Mouse (Mus musculus) embryo, embryonic 10.5 days (tissue): ENCODE data around the gene Rheb.
"Not testable (repeated sequence)": the region's sequence is repeated elsewhere in the genome, so short reads cannot be mapped to it uniquely, and the experiment has no call there.

ENCODE experiments used
- DNase-seq: peaks from one replicate; pipeline ENCODE4 v3.0.0-alpha.2; 2015; ENCODE audit warnings: low spot score

The Rheb gene

DNA sequence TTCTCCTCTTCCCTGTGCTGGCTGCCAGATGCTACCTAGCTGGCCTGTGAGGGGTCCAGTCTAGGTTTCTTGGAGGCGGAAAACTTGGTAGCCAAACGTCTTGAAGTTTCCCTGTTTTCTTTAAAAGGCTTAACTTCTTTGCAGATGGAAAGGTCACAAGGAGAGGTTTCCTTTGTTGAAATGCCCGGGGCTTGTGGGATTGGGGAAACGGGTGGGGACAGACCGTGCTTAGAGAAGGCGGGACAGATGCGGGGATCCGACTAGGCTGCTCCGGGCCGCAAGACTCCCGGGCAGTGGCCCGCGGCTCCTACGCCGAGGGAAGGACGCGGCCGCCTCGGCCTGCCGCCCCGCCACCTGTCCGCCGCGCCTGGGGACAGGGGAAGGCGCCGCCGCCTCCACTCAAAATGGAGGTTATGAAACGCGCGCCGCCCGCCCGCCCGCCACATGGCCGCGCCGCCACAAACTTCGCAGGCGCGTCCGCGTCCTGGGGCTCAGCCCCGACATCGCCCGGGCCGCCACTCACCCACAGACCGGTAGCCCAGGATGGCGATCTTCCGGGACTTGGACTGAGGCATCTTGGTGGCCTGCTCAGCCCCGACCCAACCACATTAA lies 656 bp downstream of the Rheb start:
- DNase-seq, result peak; percentile 35

GRCm38 (mm10) chr5:24840975-24841431 lies 1.4 kb downstream of the Rheb start:
- no peak for DNase-seq

DNA sequence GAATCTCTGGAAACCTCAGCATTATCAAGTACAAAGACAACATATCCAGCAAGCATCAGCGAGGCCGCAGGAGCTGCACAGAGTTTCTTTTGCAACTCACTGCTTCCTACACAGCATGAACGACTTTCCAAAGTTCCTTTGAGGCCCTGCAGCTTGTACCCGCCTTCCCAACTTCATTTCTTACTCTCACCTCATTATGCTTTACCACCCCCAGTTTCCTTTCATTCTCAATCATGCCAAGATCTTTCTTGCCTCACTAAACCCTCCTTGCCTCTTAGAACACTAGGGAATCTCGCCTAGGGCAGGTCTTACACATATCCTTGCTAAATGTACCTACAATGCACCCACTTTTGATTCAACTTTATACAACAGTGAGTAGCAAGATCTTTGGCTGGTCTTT lies 7.9 kb downstream of the Rheb start:
- DNase-seq, result no peak

- no peak for DNase-seq
Observed at GRCm38 (mm10) chr5:24831912-24832311, 10.5 kb downstream of the Rheb start.

DNA sequence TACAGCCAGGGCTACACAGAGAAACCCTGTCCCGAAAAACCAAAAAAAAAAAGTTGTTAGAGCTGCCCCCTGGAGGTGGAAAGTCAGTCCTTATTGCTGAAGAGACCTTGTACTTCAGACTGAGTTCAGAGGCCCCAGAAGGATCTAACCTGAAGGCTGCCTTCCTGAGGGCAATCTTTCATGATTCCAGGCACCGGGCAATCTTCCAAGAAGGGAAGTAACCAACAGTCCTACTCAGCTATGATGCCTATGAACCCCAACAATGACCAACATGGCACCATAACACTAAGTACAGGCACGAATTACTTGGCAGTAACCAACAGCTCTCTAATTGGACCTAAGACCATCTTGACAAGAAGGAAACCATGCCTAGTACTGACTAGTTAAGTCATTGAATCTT lies 14.0 kb downstream of the Rheb start:
- no peak for DNase-seq

- no peak for DNase-seq
Observed at GRCm38 (mm10) chr5:24827173-24827572, 15.3 kb downstream of the Rheb start.

GRCm38 (mm10) chr5:24826056-24826770 lies 16.2 kb downstream of the Rheb start:
- DNase-seq, result no peak

DNA sequence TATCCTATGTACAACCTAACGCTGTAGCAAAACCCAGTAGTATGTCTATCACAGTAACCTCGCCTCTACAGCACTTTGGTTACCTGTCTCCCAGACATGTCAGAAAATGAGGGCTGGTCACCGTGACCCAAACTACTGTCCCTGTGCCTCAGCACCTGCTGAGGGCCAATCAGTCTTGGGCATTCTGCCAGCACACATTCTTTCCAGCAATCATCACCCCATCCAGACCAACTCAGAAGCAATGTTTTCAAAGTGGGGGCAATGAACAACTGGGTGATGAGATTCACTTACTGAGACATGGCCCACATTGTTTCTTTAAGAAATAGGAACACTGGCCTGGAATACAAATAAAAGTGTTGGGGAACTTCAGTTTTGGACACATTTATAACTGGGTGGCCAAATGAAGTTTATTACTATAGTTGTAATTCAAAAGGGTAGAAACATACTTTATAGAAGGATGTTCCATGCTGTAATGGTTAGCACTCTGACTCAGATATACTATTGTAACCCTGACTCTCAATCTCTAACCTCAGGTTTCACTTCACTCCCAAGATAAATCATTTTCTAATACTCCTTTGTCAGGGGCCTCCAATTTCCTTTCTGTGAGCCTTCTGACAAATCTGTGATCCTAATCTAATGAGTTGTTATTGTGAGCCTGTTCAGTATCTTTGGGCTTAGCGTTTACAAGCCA lies 16.9 kb downstream of the Rheb start:
- DNase-seq, result no peak

DNA sequence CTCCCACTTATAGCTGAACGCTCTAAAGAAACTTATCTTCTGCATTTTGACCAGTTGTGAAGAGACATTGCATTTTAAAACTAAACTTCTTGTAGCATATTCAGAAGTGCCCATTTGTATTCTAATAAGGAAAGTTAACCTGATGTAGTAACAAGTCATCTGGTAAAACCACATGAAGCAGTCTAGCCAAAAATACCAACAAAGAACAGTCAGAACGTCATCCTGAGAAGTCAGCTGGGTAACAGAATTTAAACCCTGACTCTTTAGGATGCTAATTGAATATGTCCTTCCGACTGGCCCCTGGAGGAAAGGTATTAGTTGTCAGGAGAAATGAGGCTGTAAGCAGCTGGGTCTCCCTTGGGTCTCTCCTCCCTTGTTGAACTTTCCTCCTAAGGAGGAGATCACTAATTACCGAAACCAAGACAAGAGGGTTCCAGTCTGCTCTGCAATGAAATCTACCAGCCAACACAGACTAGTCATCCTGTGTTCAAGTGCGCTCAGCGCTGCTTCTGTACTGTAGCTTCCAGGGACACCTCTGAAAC lies 18.5 kb downstream of the Rheb start:
- DNase-seq, result no peak

GRCm38 (mm10) chr5:24822781-24823180 lies 19.6 kb downstream of the Rheb start:
- no peak for DNase-seq

GRCm38 (mm10) chr5:24822231-24822630 lies 20.2 kb downstream of the Rheb start:
- not testable (repeated sequence) for DNase-seq

GRCm38 (mm10) chr5:24821403-24821841 lies 21.0 kb downstream of the Rheb start:
- no peak for DNase-seq

DNA sequence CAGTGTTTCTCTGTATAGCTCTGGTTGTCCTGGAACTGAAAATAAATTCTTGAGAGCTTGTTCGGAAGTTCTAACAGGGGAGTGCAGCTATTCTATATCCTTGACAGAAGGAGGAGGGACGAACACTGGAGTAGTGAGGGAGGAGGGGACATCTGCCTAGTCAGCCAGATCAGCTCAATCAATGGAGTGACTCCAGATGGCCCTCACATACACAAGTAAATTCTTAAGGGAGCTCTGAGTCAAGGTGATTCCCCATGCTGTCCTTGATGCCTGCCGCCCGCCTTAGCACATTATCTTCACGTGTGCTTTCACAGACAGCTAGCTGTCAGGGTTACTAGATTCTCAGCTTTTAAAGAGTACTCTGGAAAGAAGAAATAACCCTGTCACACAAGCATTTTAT lies 21.8 kb downstream of the Rheb start:
- no peak for DNase-seq

GRCm38 (mm10) chr5:24817191-24817590 lies 25.2 kb downstream of the Rheb start:
- no peak for DNase-seq

- DNase-seq, result no peak
Observed at GRCm38 (mm10) chr5:24813946-24814345, 28.5 kb downstream of the Rheb start.

- DNase-seq, result no peak
Observed at GRCm38 (mm10) chr5:24813005-24813404, 29.4 kb downstream of the Rheb start.

DNA sequence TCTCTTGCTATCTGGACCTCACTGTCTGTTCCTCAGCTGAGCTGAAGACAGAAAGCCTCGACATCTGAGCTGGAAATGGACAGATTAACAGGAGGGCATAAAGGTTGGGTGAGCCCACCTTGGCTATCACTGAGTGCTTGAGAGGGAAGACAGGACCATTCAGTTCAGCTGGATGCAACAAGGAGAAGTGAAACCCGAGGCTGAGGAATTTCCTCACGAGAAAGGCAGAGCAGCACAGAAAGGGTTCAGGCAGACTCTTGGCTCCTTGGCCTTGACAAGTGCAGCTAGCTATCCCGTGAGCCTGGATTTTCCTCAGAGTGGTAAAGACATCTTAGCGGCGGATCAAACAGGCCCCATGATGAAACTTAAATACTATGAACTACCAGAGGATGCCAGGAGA lies 37.2 kb downstream of the Rheb start:
- DNase-seq, result no peak

- no peak for DNase-seq
Observed at GRCm38 (mm10) chr5:24804661-24805060, 37.8 kb downstream of the Rheb start.

DNA sequence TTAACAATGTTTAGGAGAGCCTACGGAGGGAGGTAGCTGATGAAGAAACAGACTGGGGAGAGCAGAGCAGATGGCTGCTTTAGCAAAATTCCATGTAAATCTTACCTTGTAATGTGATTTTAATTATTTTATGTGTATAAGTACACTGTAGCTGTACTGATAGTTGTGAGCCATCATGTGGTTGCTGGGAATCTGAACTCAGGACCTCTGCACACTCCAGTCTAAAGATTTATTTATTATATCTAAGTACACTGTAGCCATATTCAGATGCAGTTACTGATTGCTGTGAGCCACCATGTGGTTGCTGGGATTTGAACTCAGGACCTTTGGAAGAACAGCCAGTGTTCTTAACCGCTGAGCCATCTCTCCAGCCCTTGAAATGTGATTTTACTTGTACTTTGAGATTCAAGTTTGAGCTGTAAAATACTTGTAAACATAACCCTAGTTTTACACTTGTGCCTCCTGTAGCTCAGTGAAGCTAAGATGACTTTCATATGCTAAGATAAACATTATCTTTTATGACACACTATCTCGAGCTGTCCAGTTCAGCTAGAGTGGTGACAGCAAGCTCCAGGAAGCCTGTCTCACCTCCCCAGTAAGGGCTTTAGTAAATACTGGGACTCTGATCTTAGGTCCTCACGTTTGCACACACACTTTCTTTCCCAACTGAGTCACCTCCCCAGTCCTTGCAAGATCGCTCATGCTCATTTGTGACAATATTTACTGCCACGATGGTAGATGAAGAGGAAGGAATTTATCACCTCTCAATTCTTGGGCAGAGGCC lies 40.4 kb downstream of the Rheb start:
- DNase-seq, result no peak

DNA sequence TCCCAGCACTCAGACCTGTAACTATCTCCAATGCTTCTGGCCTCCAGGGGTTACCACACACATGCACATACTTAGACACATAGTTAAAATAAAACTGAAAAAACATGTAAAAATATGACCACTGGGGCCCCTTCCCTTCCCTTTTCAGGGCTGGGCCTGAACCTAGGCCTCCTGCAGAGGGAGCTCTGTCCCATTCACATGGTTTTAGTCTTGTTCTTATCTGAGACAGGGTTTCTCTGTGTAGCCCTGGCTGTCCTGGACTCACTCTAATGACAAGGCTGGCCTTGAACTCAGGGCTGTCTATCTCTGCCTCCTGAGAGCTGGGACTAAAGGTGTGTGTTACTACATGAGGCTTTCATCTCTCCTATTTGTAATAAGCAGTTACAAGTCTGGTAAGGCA lies 42.0 kb downstream of the Rheb start:
- peak; percentile 29 for DNase-seq

DNA sequence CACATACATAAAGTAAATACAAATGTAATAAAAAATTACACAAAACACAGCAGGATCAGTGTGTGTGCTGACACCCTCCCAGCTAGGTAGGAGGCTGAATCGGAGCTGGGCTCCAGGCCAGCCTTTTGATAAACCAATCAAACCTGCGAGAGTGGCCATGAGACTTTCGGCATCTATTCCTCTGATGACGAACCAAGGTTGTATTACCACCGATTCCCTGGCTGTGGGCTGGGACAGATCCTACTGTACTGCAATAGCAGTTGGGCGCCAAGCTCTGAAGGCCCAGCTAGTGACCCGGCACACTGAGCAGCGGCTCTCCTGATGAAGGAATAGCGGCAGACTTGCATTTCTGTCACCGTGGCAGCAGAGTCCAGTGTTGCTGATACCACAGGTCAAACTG lies 43.8 kb downstream of the Rheb start:
- no peak for DNase-seq

DNA sequence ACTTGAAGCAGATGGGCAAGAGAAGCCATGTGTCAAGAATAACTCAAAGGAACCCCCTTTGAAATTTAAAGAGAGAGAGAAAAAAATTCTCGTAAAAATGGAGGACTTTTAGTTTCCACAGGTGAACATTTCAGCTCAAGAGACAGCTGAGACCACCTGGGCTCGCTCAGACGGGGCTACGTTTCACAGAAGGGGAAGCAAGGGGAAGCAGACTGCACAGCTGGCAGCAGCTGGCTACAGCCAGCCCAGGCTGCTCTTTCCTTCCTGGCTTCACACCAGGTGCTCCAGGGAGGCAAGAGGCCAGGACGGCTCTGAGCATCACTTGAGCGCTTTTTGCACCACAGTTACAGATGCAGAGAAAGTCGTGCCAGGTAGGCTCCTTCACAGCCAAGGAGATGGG lies 44.6 kb downstream of the Rheb start:
- DNase-seq, result no peak
